Mouse (Mus musculus): ENCODE measurements around the gene Chd6. TPM values are rescaled to one million over a fixed set of nuclear protein-coding genes. Genes with fewer than 3 reads are reported as not detected.

The Chd6 gene
- total RNA-seq, 2 experiments from 2014 or later, result 53.4 to 54.2 TPM

DNA sequence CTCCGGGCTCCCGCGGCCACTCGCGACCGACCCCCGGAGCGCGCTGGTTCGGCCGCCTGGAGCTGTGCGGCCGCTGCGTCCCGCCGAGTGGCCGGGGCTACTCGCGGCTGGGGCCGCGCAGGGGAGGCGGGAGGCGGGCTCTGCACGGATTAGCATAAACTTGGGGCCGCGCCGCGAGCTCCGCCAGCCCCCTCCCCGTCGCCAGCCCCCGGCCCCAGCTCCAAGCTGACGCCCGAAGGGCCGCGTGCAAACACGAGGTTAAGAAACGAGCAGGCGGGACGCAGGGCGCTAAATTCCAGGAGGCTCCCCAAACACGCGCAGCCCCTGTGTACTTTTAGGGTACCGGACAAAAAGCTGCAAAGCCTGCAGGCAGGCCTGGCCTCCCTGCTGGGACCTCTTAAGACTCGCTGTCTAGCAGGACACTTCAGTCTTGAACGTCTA, 196.6 kb downstream of the Chd6 start, which contains the start of gene Emilin3:
Emilin3 (minus strand) TSS at position 98 of the 441 bp plus-strand sequence.
- intact Hi-C loops (cut with DNase I), result no loop called here

DNA sequence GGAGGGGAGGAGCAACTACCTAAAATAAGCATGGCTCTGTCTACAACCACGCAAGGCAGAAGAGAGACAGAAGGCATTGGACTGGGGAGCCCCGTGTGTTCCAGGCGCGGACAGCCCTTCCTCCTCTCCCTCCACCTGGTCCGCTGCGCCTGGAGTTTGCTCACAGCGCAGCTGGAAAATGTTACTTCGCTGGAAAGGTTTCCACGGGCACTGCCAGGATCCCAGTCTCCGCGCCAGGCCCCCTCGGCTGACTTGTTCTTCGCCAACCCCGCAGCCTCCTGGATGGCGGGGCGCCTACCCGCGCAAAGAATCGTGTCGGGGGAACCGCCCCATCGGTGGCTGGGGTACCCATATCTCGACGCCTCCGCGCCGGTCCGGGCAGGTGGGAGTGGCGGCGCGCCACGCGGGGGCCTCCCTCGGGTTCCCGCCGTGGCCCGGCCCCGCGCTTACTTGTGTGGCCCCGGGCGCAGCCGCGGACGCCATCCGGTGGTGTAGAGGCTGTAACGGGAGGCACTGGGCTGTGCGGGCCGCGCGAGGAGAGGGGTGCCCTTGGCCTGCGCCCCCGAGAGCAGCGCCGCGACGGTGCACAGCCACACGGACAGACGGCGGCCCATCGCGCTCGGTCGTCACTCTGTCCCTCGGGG, 197.2 kb downstream of the Chd6 start:
- no peak for DNase-seq (ENCODE audit: extremely low spot score in 1 of 2, low spot score in 2 of 2)
- intact Hi-C loops (cut with DNase I), result no loop called here

More for the DNA sequence above, 196.6 kb downstream of the Chd6 start, which contains the start of gene Emilin3:
- DNase-seq (ENCODE audit: extremely low spot score in 1 of 2, low spot score in 2 of 2), result no peak

DNA sequence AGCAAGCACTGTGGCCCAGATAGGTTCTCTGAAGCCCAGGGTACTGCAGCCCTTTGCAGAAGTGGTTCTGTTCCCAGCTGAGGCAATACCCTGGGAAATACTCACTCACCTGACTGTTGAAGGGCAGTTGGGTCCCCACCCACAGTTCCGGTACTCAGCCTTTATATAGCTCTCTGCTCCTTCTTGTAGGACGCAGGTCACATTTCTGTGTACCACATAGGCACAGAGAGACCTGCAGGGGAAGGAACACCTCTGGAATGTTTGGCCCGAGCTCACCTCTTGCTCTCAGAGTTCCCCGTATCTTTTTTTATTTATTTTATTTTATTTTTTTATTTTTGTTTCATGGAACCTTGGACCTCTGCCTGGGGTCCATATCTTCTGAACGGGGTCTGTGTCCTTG, 198.2 kb downstream of the Chd6 start:
- intact Hi-C loops (cut with DNase I), result no loop called here
- DNase-seq (ENCODE audit: extremely low spot score in 1 of 2, low spot score in 2 of 2), result no peak

DNA sequence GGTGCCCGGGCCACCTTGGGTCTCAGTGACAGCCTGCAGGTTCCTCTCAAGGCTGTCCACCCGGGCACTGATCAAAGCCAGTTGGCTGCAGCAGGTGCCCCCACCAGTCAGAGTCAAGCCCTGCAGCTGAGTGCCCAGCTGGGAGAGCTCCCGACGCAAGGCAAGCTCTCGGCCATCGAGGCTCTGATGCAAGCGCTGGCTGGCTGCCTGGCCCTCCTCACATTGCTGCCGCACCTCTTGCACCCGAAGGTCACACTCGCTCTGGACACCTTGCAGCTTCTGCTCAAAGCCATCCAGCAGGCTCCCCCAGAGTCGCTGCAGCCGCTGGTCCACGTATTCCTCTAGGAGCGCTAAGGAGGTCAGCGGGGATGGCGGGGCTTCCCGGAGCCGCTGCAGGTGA, 200.3 kb downstream of the Chd6 start:
- intact Hi-C loops (cut with DNase I), result no loop called here
- no peak for DNase-seq (ENCODE audit: extremely low spot score in 1 of 2, low spot score in 2 of 2)

GRCm38 (mm10) chr2:160906101-160906500, 202.8 kb downstream of the Chd6 start:
- no peak for DNase-seq (ENCODE audit: extremely low spot score in 1 of 2, low spot score in 2 of 2)
- intact Hi-C loops (cut with DNase I), result no loop called here

DNA sequence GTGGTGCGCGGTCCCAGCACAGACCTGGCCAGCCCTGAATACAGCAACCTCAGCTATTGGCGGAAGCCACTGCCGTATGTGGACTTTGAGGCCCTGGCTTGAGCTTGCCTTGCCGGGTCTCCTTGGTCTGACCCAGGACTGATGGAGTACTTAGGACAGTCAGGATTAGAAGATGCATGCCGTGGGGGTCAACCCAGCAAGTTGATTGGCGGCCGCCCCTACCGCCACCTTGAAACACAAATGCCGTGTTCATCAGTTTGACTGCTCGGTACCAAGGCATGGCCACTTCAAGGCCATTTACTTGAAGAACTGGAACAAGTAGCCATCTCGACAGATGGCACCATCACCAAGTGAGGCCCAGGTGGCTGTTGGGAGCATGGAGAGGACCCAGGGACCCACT, 203.6 kb downstream of the Chd6 start:
- intact Hi-C loops (cut with DNase I), result no loop called here

DNA sequence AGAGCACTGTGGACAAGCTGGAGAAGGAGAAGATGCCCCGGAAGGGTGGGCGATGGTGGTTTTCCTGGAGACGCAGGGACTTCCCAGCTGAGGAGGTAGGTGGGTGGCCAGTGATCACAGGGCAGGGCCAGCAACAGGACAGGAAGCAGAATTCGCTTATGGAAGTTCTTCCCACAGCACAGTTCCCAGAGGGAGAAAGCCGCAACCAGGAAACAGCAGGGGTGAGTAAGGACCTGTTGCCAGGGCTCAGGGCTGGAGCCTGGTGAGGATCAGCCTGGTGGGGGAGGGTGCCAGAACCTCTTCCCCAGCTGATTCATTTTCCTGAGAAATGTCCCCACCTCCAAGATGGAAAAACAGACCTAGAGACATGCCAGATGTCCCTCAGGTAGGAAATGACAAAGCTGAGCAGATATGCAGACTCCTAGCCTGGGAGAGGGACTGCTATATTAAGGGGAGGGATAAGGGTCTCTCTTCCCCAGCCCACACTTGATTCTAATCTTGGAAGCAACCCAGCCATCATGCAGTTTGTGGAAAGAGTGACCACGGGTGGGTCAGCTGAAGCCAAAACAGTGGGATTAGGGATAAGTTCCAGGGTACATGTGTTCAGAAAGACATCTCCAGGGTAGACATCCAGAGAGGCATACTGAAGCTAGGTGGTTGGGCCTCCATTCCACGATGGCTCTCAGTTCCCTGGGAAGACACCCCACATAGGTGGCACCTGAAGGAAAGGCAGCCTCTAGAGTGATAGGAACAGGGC, 207.0 kb downstream of the Chd6 start:
- DNase-seq (ENCODE audit: extremely low spot score in 1 of 2, low spot score in 2 of 2), result no peak
- intact Hi-C loops (cut with DNase I), result no loop called here

More for the DNA sequence above, 203.6 kb downstream of the Chd6 start:
- no peak for DNase-seq (ENCODE audit: extremely low spot score in 1 of 2, low spot score in 2 of 2)

Other genes starting within 250 kb of the Chd6 start
- 10 to 100 TPM; 66.7 to 78.4 TPM for gene Zhx3, start 236.1 kb downstream of the Chd6 start, total RNA-seq (2021)
- under 1 TPM; 0.34 to 0.36 TPM for gene Lpin3, start 228.4 kb downstream of the Chd6 start, total RNA-seq (2021)
- gene Emilin3, start 196.7 kb downstream of the Chd6 start, total RNA-seq (2021), result under 1 TPM; 0.47 to 0.66 TPM